ENCODE assay signal across 8 mouse cellular contexts in genomic region chr12:31635240-31635607, GRCm38 (mm10). TPM values are rescaled to one million over a fixed set of nuclear protein-coding genes. Genes with fewer than 3 reads are reported as not detected.
DNase-seq lines count a peak whose midpoint lies in the region; ATAC-seq and TF ChIP-seq lines count a peak whose summit lies in the region.

No protein-coding gene starts in this region.

- DNase-seq in ovary, postnatal 14 days (ENCODE audit: low spot score) = no peak
- DNase-seq in left cerebral cortex, postnatal 10 days (ENCODE audit: extremely low spot score in 1 of 2, low spot score in 2 of 2) = no peak
- DNase-seq in frontal cortex, postnatal 10 days (ENCODE audit: low spot score in 2 of 2) = no peak

- WGBS in heart, embryonic 13.5 days = 89% methylated on average over 3 of the region's 3 CpGs
- 92% methylated on average over 3 of the region's 3 CpGs for WGBS in heart, embryonic 12.5 days
- WGBS in forebrain, embryonic 15.5 days = 78% methylated on average over 3 of the region's 3 CpGs
- WGBS in liver, embryonic 15.5 days (ENCODE audit: insufficient replicate concordance) = 84% methylated on average over 3 of the region's 3 CpGs

- no peak for TF ChIP-seq EP300 in ES-Bruce4 (IDR thresholded peaks at IDR 0.05; ENCODE audit: insufficient read depth, low read depth, low read length)

- H3K27me3 ChIP-seq in heart, embryonic 13.5 days (replicated peaks) = no peaks in the 10 kb centered on the region
- H3K27me3 ChIP-seq in heart, embryonic 12.5 days (replicated peaks) = no peaks in the 10 kb centered on the region
- H3K27me3 ChIP-seq in ES-Bruce4 (ENCODE audit: control insufficient read depth, insufficient read depth, low read length, poor library complexity, severe bottlenecking) = no peaks in the 10 kb centered on the region
- H3K27me3 ChIP-seq in forebrain, embryonic 15.5 days = no peaks in the 10 kb centered on the region
- no peaks in the 10 kb centered on the region for H3K27me3 ChIP-seq in liver, embryonic 15.5 days

- peak overlapping the region; percentile 84; the same call in 1 of the 2 replicates for H3K9ac ChIP-seq in heart, embryonic 13.5 days
- H3K9ac ChIP-seq in heart, embryonic 12.5 days = no peak overlapping the region
- H3K9ac ChIP-seq in ES-Bruce4 (ENCODE audit: low read depth, poor library complexity, severe bottlenecking) = peak overlapping the region; percentile 98
- H3K9ac ChIP-seq in forebrain, embryonic 15.5 days (replicated peaks) = no peak overlapping the region
- no peak overlapping the region for H3K9ac ChIP-seq in liver, embryonic 15.5 days

- H3K4me2 ChIP-seq in heart, embryonic 13.5 days = peak overlapping the region; percentile 79
- H3K4me2 ChIP-seq in heart, embryonic 12.5 days = no peak overlapping the region
- peak overlapping the region; percentile 85 for H3K4me2 ChIP-seq in forebrain, embryonic 15.5 days (replicated peaks)
- H3K4me2 ChIP-seq in liver, embryonic 15.5 days = peak overlapping the region; percentile 95

- no peak for TF ChIP-seq POLR2A in ES-Bruce4 (IDR thresholded peaks at IDR 0.05; ENCODE audit: insufficient read depth, low read length)

- intact Hi-C loops in left cerebral cortex, postnatal 10 days (cut with DNase I) = loop anchor here (10.0 kb wide), 1 partner anchor 260 kb away; no protein-coding TSS in a partner anchor

- H3K27ac ChIP-seq in heart, embryonic 13.5 days (replicated peaks) = peak overlapping the region; percentile 76; the same call in 1 of the 2 replicates
- H3K27ac ChIP-seq in heart, embryonic 12.5 days (ENCODE audit: poor library complexity, severe bottlenecking) = no peak overlapping the region
- no peak overlapping the region for H3K27ac ChIP-seq in ES-Bruce4 (ENCODE audit: insufficient read depth, low read length)
- H3K27ac ChIP-seq in forebrain, embryonic 15.5 days (replicated peaks) = no peak overlapping the region
- H3K27ac ChIP-seq in liver, embryonic 15.5 days (replicated peaks) = no peak overlapping the region

- peak overlapping the region; percentile 71 for H3K4me3 ChIP-seq in heart, embryonic 13.5 days
- no peak overlapping the region for H3K4me3 ChIP-seq in heart, embryonic 12.5 days
- H3K4me3 ChIP-seq in ES-Bruce4 (ENCODE audit: low read depth, low read length) = no peak overlapping the region
- H3K4me3 ChIP-seq in forebrain, embryonic 15.5 days = no peak overlapping the region
- 0 out of 2 replicates have a peak overlapping the region, but pooled peaks have one; percentile 71 for H3K4me3 ChIP-seq in liver, embryonic 15.5 days (replicated peaks)

- peaks cover 3% of the 10 kb centered on the region; the same call in 1 of the 2 replicates for H3K36me3 ChIP-seq in heart, embryonic 13.5 days
- H3K36me3 ChIP-seq in heart, embryonic 12.5 days = 0 out of 2 replicates have a peak, but pooled peaks cover 3% of the 10 kb centered on the region
- peaks cover 1% of the 10 kb centered on the region for H3K36me3 ChIP-seq in ES-Bruce4 (ENCODE audit: control insufficient read depth, insufficient read depth, low read length, poor library complexity, severe bottlenecking)
- H3K36me3 ChIP-seq in forebrain, embryonic 15.5 days = no peaks in the 10 kb centered on the region
- no peaks in the 10 kb centered on the region; the same call in 1 of the 2 replicates for H3K36me3 ChIP-seq in liver, embryonic 15.5 days (replicated peaks)

- no peak for ATAC-seq in heart, embryonic 13.5 days (ENCODE audit: extremely low read depth, insufficient number of reproducible peaks, low FRiP score, low TSS enrichment)
- ATAC-seq in heart, embryonic 12.5 days (ENCODE audit: insufficient number of reproducible peaks, low FRiP score) = no peak
- ATAC-seq in forebrain, embryonic 15.5 days (replicated peaks) = no peak
- no peak for ATAC-seq in liver, embryonic 15.5 days (ENCODE audit: insufficient read depth)

- H3K4me1 ChIP-seq in heart, embryonic 13.5 days = peaks cover 18% of the 10 kb centered on the region
- H3K4me1 ChIP-seq in heart, embryonic 12.5 days (replicated peaks) = peaks cover 5% of the 10 kb centered on the region; the same call in 1 of the 2 replicates
- H3K4me1 ChIP-seq in ES-Bruce4 (ENCODE audit: control insufficient read depth, insufficient read depth, low read length) = no peaks in the 10 kb centered on the region
- H3K4me1 ChIP-seq in forebrain, embryonic 15.5 days = peaks cover 17% of the 10 kb centered on the region
- H3K4me1 ChIP-seq in liver, embryonic 15.5 days (replicated peaks) = peaks cover 21% of the 10 kb centered on the region

- no peak for TF ChIP-seq CTCF in ES-Bruce4 (IDR thresholded peaks at IDR 0.05; ENCODE audit: low read depth, low read length)

- H3K9me3 ChIP-seq in heart, embryonic 13.5 days = no peaks in the 10 kb centered on the region
- no peaks in the 10 kb centered on the region for H3K9me3 ChIP-seq in heart, embryonic 12.5 days (replicated peaks)
- no peaks in the 10 kb centered on the region for H3K9me3 ChIP-seq in ES-Bruce4 (replicated peaks; ENCODE audit: control insufficient read depth, insufficient read depth, low read length, poor library complexity, severe bottlenecking)
- H3K9me3 ChIP-seq in forebrain, embryonic 15.5 days = no peaks in the 10 kb centered on the region
- no peaks in the 10 kb centered on the region for H3K9me3 ChIP-seq in liver, embryonic 15.5 days (replicated peaks)

RNA-seq across cellular contexts. Expression of gene Bcap29, which starts 0.8 kb away (rescaled TPM):
- polyA plus RNA-seq in heart, embryonic 13.5 days (2015; fragmentation: Nextera tagmentation; extraction: Ambion mirVana) = 46.7 and 46.9 TPM in 2 replicates
- 52.7 and 52.8 TPM in 2 replicates for polyA plus RNA-seq in heart, embryonic 12.5 days (2016; fragmentation: Nextera tagmentation; extraction: Ambion mirVana)
- 33.1 and 33.2 TPM in 2 replicates for polyA plus RNA-seq in ES-Bruce4 (2011; ENCODE audit: insufficient read depth, insufficient read length, low read depth, missing spikeins)
- polyA plus RNA-seq in forebrain, embryonic 15.5 days (2015; fragmentation: Nextera tagmentation; extraction: Ambion mirVana) = 27.3 and 27.6 TPM in 2 replicates
- polyA plus RNA-seq in liver, embryonic 15.5 days (2015; fragmentation: Nextera tagmentation; extraction: Ambion mirVana) = 17.8 and 21.9 TPM in 2 replicates
- 10 to 100 TPM; 22.6 to 24.5 TPM for total RNA-seq in left cerebral cortex, postnatal 10 days (2021)

RNA-seq across cellular contexts. Expression of gene Dus4l, which starts 19.4 kb away (rescaled TPM):
- polyA plus RNA-seq in heart, embryonic 13.5 days (2015; fragmentation: Nextera tagmentation; extraction: Ambion mirVana) = 5.3 and 6.8 TPM in 2 replicates
- 7.2 and 7.9 TPM in 2 replicates for polyA plus RNA-seq in heart, embryonic 12.5 days (2016; fragmentation: Nextera tagmentation; extraction: Ambion mirVana)
- polyA plus RNA-seq in ES-Bruce4 (2011; ENCODE audit: insufficient read depth, insufficient read length, low read depth, missing spikeins) = 23.0 and 23.9 TPM in 2 replicates
- polyA plus RNA-seq in forebrain, embryonic 15.5 days (2015; fragmentation: Nextera tagmentation; extraction: Ambion mirVana) = 7.3 and 10.8 TPM in 2 replicates
- polyA plus RNA-seq in liver, embryonic 15.5 days (2015; fragmentation: Nextera tagmentation; extraction: Ambion mirVana) = 2.4 and 2.9 TPM in 2 replicates
- total RNA-seq in left cerebral cortex, postnatal 10 days (2021) = 1 to 10 TPM; 7.9 to 9.1 TPM

RNA-seq across cellular contexts. Expression of gene Cog5, which starts 19.4 kb away (rescaled TPM):
- polyA plus RNA-seq in heart, embryonic 13.5 days (2015; fragmentation: Nextera tagmentation; extraction: Ambion mirVana) = 25.5 and 28.1 TPM in 2 replicates
- polyA plus RNA-seq in heart, embryonic 12.5 days (2016; fragmentation: Nextera tagmentation; extraction: Ambion mirVana) = 33.5 and 34.2 TPM in 2 replicates
- 50.6 and 53.6 TPM in 2 replicates for polyA plus RNA-seq in ES-Bruce4 (2011; ENCODE audit: insufficient read depth, insufficient read length, low read depth, missing spikeins)
- polyA plus RNA-seq in forebrain, embryonic 15.5 days (2015; fragmentation: Nextera tagmentation; extraction: Ambion mirVana) = 24.1 and 27.2 TPM in 2 replicates
- 6.8 and 7.5 TPM in 2 replicates for polyA plus RNA-seq in liver, embryonic 15.5 days (2015; fragmentation: Nextera tagmentation; extraction: Ambion mirVana)
- 10 to 100 TPM; 42.1 to 47.9 TPM for total RNA-seq in left cerebral cortex, postnatal 10 days (2021)

Comparison
In these comparisons a context has a peak if more than half of its experiments do, and no peak if none do; other contexts are left out.
1. H3K4me3 ChIP-seq: peak in heart, embryonic 13.5 days (single experiment) and liver, embryonic 15.5 days (single experiment); none in heart, embryonic 12.5 days (single experiment), ES-Bruce4 (single experiment) and forebrain, embryonic 15.5 days (single experiment).
2. H3K9ac ChIP-seq: peak in heart, embryonic 13.5 days (single experiment) and ES-Bruce4 (single experiment); none in heart, embryonic 12.5 days (single experiment), forebrain, embryonic 15.5 days (single experiment) and liver, embryonic 15.5 days (single experiment).